Mouse (Mus musculus): ENCODE data around the gene Faxc. TPM values are rescaled to one million over a fixed set of nuclear protein-coding genes. Genes with fewer than 3 reads are reported as not detected.

Gene Faxc
- polyA plus RNA-seq, 1 experiment from 2014 or later, result 22.5 TPM

Other genes starting within 250 kb of the Faxc start
- 0.09 and 0.38 TPM in 2 replicates for gene Prdm13, start 245.4 kb upstream of the Faxc start, polyA plus RNA-seq (2015; fragmentation: Nextera tagmentation; extraction: Ambion mirVana)
- 60.5 and 63.4 TPM in 2 replicates for gene Ccnc, start 203.6 kb upstream of the Faxc start, polyA plus RNA-seq (2015; fragmentation: Nextera tagmentation; extraction: Ambion mirVana)
- 5.9 TPM in 2 replicates for gene Usp45, start 164.2 kb upstream of the Faxc start, polyA plus RNA-seq (2015; fragmentation: Nextera tagmentation; extraction: Ambion mirVana)
- 25.3 and 27.8 TPM in 2 replicates for gene Tstd3, start 164.1 kb upstream of the Faxc start, polyA plus RNA-seq (2015; fragmentation: Nextera tagmentation; extraction: Ambion mirVana)
- 192 and 209 TPM in 2 replicates for gene Pnisr, start 83.7 kb upstream of the Faxc start, polyA plus RNA-seq (2015; fragmentation: Nextera tagmentation; extraction: Ambion mirVana)
- gene Coq3, start 51.7 kb upstream of the Faxc start, polyA plus RNA-seq (2015; fragmentation: Nextera tagmentation; extraction: Ambion mirVana), result 14.3 and 14.6 TPM in 2 replicates

Measured in midbrain, embryonic 15.5 days (tissue).